Mouse (Mus musculus) left cerebral cortex, adult 11 months (tissue): Measurements from ENCODE around the gene Col1a1.

Source experiments
- DNase-seq: peaks from one replicate; pipeline ENCODE4 v3.0.0; 2022; ENCODE audit warnings: low spot score

Col1a1 gene

DNA sequence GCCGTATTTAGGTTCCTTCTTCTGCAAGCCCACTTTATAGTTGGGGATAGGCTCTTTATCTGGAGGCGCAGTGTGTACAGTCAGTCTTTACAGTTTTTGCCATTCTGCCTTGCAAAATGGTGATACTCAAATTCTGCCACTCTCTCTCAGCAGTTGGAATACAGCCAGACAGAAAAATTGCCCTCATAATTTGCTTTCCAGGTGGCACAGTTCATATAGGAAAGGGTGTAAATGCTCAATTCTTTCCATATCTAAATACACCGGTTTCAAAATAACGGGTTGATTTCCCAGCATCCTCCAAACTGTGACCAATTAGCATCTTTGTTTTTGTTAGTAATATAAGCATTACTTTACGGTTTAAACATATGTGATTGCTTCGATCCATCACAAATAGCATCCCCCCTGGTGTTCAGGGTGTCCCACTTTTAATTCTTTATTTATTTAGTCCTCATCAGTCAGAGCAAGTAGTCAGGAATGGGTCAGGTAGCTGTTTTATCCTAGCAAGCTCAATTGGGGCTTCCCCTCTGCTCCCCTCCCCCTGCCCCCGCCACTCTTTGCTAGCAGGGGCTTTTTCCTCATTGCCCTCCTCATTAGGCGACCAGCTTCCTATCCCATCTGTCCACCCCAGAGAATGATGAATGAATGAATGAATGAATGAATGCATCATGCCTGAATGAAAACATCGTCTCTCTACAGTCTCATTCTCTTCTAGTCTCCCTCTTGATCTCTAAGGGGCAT, 42.3 kb downstream of the Col1a1 start:
- no peak for DNase-seq

GRCm38 (mm10) chr11:94978947-94979346, 42.9 kb downstream of the Col1a1 start:
- DNase-seq, result peak; percentile 91

DNA sequence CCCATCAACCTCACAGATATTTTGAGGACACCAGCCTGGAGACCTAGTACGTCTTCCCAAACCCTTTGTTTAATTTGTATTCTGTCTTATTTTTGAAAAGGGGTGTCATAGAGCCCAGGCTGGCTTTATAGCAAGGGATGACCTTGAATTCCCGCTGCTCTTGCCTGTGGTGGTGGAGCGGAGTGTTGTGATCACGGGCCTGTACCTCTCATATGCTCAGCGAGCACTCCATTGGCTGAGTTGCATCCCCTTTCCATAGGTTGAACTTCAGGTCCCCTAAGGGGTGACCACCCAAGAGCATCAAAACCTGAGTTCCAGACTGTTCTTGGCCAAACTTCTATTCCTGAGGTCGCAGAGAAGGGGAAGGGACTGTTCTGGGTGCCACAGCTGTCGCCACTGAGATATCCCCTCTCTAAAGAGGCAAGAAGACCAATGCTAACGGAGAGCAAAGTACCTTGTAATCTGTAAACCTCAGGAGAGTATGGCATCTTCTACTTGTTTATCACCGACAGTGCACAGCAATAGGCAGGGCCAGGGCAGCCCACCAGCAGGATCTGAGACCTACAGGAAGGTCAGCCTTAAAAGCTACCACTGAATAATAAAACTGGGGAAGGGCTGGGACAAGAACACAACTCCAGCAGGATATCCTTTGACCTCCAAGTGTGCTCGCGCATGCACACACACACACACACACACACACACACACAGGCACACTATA, 43.6 kb downstream of the Col1a1 start:
- DNase-seq, result no peak

DNA sequence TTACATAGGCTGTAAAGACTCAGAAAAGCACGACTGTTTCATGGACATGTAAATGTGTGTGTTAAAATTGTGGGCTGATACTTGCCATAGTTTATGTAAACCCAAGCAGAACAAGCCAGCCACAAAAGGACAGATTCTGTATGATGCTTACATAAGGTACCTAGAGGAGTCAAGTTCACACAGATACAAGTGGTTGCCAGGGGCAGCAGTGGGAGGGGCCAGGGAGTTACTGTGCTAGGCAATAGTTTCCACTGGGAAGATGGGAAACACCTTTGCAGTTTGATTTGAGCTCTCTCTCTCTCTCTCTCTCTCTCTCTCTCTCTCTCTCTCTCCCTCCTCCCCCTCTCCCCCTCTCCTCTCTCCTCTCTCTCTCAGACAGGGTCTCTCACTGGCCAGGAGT, 49.1 kb downstream of the Col1a1 start:
- DNase-seq, result no peak

DNA sequence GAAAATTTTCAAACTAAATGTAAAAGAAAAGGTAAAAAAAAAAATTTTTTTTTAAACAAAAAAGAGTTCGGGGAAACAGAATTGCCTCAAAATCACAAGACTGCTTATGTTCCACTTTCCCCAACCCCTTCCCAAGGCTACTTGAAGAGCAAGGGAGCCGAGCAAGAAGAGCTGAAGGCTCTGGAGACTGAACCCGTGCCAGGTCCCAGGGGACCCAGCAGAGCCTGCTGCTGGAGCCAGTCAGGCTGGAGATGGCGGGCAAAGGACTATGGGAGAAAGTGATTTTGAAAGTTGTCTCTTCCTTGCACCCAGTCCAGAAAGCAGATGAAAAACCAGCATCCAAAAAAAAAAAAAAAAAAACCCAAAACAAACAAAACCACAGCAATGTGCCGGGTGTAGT, 49.8 kb downstream of the Col1a1 start:
- no peak for DNase-seq

DNA sequence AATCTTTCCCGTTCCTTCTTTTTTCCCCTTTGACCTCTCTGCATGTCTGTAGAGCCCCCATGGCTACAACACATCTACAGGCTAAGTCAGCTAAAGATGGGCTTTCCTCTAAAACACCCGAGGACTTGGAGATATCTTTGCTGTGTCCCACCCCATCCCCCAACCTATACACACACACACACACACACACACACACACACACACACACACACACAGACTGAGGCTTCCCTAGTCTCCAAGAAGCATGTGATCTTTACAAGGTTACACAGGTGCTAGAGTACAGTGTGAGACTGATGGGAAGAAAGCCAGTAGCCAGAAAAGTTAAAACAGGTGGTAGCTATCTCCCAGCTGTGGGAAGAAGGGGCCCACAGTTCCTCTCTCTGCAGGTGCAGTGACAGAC, 50.4 kb downstream of the Col1a1 start:
- DNase-seq, result no peak

GRCm38 (mm10) chr11:94987341-94987740, 51.3 kb downstream of the Col1a1 start:
- no peak for DNase-seq

GRCm38 (mm10) chr11:94987851-94988250, 51.8 kb downstream of the Col1a1 start:
- DNase-seq, result no peak

GRCm38 (mm10) chr11:94988780-94989561, 52.9 kb downstream of the Col1a1 start:
- no peak for DNase-seq

- peak; percentile 81 for DNase-seq
These were observed 53.6 kb downstream of the Col1a1 start for GRCm38 (mm10) chr11:94989562-94990017.

GRCm38 (mm10) chr11:94990102-94990748, 54.2 kb downstream of the Col1a1 start:
- no peak for DNase-seq

GRCm38 (mm10) chr11:94990749-94991577, 54.9 kb downstream of the Col1a1 start, which contains the start of gene Ppp1r9b:
Gene Ppp1r9b (plus strand): TSS chr11:94991035.
- peak; percentile 82 for DNase-seq

- no peak for DNase-seq
These were observed 55.8 kb downstream of the Col1a1 start for GRCm38 (mm10) chr11:94991641-94992479.

- no peak for DNase-seq
These were observed 56.4 kb downstream of the Col1a1 start for GRCm38 (mm10) chr11:94992480-94992753.

DNA sequence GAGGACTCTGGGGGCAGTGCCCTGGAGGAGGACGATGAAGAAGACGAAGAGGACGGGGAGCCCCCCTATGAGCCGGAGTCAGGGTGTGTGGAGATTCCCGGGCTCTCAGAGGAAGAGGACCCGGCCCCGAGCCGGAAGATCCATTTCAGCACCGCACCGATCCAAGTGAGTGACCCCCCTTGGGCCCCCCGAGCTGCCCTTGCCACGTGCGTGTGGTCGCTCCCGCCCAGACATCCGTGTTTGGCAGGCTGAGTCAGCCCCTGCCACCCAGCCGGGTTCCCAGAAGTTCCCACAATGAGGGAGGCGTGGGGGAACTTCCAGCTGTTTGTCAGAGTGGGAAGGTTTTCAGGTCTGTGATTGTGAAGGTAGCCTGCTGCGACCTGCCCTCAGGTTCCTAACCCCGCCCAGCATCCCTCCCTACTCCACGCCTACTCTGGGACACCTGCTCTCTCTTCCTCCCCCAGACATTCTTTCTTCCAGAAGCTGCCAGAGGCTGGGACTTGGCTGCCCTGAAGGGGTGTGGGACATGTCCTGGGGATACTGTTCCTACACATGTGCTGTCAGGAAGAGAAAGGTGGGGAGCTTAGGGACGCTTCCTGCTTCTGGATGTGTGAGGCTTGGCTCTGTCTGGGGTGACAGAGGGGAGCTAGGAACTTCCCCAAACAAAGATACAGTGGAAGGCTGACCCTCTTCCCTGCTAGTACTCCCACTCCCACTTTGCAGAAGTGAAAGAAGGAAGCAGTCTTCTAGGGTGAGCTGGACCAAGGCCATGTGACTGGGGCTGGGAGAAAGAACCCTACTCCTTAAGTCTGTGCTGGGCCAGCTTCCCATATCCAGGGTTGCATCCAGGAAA, 57.0 kb downstream of the Col1a1 start:
- no peak for DNase-seq

GRCm38 (mm10) chr11:94994208-94994814, 58.3 kb downstream of the Col1a1 start:
- DNase-seq, result no peak

- no peak for DNase-seq
These were observed 59.1 kb downstream of the Col1a1 start for GRCm38 (mm10) chr11:94994947-94995772.

GRCm38 (mm10) chr11:94996101-94996500, 60.1 kb downstream of the Col1a1 start:
- DNase-seq, result no peak
